Mouse (Mus musculus) frontal cortex, postnatal 25 days (tissue): Measurements from ENCODE around the gene Pdcd1lg2.

Source experiments
- DNase-seq, 2 experiments: peaks; one replicate each; pipeline ENCODE4 v3.0.0; 2022; ENCODE audit warnings: low spot score in 2 of 2

The Pdcd1lg2 gene

DNA sequence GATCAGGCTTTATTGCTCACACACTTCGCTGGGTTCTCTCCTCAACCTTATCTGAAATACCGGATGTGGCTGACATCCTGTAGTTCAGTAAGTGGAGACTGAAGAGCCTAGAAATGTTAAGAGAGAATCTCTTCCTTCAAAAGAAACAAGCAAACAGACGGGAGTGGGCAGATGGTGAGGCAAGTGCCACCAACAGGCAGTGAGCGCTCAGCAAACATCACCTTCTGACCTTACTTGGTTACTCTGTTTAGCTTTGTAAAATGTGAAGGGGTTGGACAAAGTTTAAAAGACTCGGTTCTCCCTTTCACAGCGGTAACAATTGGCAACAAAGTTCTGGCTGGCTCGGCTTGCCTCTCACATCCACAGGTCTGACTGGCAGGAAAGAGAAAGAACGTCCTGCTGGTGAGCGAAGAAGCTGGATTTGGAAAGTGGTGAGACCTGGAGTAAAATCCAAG, 8.0 kb downstream of the Pdcd1lg2 start:
- DNase-seq = no peak

DNA sequence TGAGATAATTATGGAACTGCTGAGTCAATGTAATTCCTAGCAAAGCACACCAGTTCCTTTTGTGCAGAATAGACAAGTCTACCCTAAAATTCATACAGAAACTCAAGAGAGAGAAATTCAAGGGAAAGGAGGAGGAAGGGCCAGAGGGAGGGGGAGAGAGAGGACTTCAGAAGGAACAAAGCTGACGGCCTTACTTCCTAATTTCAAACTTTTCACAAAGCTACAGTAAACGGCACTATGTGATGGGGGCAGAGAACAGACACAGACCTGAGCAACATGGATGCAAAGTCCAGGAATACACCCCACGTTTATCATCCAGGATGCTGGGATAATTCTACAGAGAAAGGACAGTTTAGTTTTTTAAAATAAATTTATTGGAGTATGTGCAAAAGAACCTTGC, 8.8 kb downstream of the Pdcd1lg2 start:
- DNase-seq = no peak

DNA sequence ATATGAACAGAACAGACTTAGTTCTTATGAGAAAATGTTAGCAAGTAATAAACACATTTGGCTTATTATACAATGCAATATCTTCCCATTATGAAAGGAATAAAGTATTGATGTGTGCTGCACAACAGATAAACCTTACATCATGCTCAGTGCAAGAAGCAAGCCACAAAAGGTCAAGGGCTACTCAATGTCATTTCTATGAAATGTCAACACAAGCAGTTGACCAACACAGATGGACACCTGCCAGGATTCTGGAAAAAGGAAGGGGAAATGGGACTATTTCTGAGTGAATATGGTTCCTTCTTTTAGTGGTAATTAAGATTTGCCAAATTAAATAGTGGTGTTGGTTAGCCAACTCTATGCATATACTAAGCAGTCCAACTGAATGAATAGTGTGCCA, 9.2 kb downstream of the Pdcd1lg2 start:
- no peak for DNase-seq

DNA sequence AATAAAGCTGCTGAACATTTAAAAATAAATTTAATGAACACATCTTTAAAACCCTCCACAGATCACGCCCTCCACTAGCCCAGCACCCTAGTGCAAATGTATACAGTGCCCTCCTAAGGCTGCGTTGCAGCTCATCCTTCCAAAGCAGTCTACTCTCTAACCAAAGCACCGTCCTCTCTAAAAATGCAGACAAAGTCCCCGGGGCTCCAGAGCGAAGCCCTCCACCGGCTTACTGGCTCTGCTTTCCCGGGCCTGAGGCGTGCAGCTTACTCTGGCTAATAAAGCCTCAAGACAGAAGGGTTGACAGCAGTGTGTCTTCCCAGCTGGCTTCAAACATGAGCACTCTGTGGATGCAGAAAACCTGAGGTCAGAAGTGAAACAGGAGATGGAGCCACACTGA, 9.7 kb downstream of the Pdcd1lg2 start:
- DNase-seq = no peak

DNA sequence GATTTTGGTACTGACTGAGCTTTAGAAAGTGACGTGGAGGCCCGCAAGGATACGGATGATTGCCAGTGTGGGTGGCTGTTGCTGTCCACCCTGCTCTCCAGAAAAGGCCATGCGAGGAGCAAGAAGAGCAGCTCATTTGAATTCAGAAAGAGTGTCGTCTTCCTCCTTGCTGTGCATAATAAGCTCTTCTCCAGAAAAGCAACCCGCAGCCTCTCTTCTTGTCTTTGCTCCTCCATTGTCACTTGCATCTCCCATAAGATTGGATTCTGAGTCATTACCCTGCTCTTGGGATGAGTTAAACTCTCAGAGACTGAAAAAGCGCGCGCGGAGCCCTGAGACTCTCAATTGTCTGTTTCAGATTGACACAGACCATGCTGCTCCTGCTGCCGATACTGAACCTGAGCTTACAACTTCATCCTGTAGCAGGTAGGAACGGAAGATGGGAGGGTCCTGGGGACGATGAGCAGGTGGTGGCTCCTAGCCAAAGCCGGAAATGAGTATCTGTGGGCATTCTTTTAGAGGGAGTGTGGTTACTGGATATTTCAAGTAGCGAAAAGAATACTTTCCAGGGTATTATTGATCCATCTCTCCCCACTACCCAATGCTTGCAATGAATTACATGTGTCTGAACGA, 11.4 kb downstream of the Pdcd1lg2 start:
- DNase-seq = no peak

DNA sequence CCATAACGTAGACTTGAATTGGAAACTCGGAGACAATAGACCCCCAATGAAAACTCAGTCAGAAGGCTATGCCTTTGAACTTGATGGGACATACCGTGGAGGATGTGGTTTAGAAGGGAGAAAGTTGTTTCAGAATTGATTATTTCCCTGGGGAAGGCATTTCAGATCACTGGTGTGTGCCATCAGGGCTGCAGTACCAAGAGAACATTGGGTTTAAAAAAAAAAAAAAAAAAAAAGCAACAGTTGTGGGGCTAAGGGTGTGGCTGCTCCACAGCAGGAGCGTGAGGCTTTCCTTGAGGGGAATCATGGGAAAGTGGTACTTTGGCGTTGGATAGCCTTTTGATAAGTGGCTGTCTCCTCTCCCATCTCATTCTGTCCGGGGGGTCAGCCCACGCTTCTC, 12.1 kb downstream of the Pdcd1lg2 start:
- DNase-seq = no peak

DNA sequence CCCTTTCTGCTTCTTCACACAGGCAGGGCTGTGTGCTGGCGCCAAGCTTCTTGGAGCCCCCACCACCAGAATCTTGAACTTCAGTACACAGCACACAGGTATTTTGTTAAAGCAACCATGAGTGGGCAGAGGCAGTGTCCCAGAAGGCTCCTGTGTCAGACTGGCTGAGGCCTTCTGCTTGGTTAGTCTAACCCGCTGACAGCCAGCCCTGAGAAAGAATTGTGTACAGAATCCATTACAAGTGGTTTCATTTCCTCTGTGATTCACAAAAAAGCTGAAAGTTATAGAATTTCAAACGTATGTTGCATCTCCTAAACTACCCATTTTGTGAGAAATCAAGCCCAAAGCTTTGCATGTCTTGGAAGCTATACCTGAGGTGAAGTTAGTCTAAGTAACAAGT, 19.8 kb downstream of the Pdcd1lg2 start:
- DNase-seq = no peak

DNA sequence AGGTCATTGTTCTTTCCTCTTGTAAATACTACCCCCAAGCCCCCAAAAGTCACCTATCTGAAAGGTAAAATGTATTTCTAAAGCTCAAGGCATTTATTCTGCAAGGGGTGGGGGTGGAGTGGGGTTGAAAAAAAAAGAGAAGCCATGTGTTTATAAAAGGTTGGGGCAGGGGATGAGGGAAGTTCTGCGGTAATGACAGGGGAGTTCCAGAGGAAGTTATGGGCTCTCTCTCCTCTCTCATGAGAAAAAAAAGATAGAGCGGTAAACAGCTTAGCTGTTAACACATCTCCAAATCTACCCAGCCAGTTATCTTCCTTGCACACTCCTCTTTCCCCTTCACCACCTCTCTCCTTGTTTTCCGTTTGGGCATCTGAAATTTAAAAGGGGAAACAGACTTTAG, 20.2 kb downstream of the Pdcd1lg2 start:
- no peak for DNase-seq

DNA sequence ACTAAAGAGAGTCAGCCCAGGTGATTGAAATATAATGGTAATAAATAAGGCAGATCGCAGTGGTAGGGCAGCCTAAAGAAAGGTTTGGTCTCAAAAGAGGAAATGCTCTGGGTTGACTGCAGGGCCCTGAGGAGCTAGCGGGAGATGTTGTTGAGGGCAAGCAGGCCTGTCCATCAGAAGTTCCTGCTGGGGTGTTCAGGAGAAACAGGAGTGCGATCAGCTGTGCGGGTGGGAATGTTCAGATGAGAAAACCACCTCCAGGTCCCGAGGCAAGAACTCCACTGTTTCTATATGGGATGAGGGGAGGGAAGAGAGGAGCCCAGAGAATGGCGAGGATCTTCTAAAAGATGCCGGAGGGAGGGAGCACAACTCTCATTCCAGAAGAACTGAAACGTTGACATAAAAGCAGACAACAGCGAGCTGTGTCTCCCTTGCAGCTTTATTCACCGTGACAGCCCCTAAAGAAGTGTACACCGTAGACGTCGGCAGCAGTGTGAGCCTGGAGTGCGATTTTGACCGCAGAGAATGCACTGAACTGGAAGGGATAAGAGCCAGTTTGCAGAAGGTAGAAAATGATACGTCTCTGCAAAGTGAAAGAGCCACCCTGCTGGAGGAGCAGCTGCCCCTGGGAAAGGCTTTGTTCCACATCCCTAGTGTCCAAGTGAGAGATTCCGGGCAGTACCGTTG, 26.2 kb downstream of the Pdcd1lg2 start:
- no peak for DNase-seq

DNA sequence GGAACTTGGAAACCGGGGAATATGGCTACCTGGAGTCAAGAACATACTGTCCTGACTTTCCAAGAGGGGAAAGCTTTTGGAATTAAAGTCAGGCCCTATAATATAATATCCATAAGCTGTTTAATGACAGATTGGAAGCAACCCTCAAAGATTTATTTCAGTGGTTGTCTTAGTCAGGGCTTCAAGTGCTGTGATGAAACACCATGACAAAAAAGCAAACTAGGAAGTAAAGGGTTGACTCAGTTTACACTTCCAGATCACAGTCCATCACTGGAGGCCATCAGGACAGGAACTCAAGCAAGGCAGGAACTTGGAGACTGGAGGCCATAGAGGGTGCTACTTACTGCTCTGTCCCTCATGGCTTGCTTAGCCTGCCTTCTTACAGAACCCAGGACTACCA, 27.1 kb downstream of the Pdcd1lg2 start:
- no peak for DNase-seq

DNA sequence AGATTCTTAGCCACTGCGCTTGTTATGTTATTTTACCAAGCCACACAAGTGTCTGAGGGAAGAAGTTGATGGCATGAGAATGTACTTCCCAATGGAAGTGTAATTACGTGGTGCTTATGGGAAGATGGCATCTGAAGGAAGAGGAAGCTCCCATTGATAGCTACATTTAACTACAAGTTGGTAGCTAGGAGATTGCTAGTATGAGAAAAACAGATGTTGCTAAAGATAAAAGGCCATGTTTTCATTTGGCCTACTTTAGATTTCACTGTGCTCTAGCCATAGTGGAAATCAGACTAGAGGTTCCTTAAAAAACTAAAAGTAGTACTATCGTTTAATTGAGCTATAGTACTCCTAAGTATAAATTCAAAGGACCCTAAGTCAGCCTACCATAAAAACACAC, 28.5 kb downstream of the Pdcd1lg2 start:
- DNase-seq = no peak

DNA sequence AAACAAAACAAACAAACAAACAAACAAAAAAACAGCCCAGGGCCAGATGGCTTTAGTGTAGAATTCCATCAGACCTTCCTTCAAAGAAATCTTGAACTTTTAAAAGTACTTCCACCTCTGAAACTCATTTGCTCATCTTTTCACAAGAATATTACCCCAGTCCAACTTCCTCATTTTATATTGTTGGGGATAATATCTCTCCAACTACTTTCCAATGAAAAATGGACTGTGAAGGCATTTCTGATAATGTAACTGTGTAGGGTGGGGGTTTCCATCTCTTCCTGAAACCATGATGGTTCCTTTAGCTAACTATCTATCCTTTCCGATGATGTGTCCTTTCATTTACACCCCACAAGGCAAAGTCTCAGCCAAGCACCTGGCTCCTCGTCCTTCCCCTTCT, 31.8 kb downstream of the Pdcd1lg2 start:
- no peak for DNase-seq

DNA sequence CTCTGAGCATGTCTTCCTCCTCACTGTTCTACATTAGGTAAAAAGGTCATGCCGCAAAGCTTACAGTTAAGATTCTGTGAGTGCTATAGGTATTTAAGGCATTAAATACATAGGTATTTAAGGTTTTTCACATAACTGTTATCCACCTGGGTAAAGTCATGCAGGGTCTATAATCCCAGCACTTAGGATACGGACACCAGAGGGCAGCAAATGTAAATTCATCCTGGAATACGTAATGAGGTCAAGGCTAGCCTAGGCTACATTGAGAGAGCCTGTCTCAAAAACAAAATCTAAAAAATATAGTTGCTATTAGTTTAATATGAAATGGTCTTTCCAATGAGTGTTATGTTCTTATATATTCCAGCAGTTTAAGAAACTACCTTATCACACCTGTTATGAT, 33.6 kb downstream of the Pdcd1lg2 start:
- DNase-seq = no peak

DNA sequence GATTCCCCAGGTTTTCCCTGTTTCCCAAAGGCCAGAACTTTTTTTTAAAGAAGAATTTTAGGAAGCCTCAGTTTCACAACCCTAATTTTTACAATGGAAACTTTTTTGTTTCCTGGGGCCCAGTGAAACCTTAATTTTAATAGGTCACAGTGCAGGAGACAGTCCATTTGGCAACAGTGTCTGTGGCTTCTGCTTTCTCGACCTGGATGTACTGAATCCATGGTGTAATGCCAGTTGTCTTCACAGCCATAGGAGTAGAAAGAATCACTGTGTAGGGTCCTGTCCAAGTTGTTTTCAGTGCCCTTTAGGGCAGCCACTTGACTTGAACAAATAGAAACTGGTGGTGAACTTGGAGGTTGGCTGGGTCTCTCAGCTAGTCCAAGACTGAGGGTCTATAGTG, 37.7 kb downstream of the Pdcd1lg2 start:
- no peak for DNase-seq

DNA sequence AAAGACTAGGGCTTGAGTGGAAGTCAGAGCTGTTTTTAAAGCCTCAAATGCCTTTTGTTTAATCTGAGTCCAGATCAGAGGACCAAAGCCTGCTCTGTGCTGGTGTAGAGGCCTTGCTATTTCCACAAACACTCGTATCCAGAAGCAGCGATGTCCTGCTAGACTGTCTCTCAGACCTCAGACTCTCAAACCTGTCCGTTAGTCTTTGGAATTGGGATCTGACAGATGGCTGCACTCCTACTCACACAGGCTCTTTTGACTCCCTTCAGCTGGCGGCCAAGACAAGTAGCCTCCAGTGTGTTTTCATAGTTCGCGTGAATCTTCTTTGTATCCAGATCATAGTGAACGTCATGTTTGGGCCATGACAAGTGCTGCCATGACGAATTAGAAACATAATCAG, 39.7 kb downstream of the Pdcd1lg2 start:
- DNase-seq = no peak

DNA sequence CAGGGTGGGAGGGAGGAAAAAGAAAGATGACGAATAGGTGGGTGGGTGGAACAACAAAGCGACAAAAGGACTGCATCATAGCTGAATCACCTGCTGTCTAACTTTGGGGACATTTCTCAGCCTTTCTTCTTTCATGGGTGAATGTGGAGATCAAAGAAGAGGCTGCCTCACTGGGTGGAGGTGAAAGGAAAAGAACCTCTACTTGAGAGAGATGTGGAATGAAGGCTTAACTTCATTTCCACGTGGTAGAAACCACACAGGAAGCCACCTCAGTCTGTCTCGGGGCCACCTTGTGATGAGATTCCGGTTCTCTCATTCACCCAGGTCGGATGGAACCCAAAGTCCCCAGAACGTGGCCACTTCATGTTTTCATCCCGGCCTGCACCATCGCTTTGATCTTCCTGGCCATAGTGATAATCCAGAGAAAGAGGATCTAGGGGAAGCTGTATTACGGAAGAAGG, 43.5 kb downstream of the Pdcd1lg2 start:
- DNase-seq = no peak

DNA sequence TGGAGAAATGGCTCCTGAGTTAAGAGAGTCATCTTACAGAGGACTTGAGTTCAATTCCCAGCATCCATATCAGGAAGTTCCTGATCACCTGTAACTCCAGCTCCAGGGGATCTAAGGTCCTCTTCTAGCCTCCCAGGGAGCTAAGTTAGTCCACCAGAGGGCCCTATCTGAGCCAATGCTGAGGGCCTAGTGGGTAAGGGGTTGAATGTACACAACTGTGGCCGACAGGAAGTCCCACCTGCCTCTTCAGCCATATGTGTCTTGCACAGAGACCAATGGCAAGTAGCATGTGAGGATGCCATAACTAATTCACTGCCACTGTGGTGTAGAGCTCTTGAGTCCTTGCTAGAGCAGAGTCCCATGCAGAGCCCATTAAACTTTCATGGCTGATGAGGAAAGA, 44.4 kb downstream of the Pdcd1lg2 start:
- DNase-seq = no peak

DNA sequence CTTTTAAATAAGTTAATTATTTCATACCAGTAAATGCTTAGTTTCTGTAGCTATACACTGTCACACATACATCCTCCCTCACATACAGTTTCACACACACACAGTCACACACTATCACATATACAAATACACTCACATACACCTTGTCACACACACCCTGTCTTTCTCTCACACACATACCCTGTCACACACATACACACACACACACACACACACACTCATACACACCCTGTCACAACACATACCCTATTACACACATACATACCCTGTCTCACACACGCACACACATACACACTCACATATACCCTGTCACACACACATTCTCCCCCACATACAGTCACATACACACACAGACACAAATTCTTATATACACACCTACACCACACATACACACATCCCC, 47.3 kb downstream of the Pdcd1lg2 start:
- DNase-seq = no peak

DNA sequence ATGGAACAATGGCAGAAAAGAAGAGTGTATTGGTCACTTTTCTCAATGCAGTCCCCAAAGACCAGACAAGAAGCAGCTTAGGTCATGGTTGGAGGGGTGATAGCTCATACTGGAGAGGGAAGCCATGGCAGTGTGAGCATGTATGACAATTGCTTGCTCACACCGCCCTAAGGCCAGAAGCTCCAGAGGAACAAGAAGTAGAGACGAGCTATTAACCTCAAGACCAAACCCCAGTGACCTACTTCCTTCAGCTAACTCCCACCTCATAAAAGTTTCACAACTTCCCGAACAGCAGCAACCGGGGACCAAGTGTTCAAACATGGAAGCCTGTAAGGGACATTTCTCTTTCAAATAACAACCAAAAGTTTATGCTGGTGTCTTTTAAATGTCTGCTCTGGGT, 51.7 kb downstream of the Pdcd1lg2 start:
- no peak for DNase-seq

DNA sequence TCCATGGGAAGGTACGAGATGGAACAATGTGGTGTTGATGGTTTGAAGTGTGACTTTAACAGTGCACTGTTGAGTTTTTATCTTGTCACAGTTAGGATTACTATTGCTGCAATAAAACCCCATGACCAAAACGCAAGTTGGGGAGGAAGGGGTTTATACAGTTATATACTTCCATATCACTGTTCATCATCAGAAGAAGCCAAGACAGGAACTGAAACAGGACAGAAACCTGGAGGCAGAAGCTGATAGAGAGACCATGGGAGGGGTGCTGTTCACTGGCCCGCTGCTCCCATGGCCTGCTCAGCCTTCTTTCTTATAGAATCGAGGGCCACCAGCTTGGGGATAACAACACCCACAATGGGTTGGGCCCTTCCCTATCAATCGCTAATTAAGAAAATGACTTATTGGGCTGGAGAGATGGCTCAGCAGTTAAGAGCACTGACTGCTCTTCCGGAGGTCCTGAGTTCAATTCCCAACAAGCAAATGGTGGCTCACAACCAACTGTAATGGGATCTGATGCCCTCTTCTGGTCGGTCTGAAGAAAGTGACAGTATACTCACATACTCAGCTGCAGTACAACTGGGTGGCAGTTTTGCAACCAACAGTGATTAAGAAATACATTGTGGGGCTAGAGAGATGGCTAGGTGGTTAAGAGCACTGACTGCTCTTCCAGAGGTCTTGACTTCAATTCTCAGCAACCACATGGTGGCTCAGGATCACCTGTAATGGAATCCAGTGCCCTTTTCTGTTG, 53.1 kb downstream of the Pdcd1lg2 start:
- DNase-seq = no peak

DNA sequence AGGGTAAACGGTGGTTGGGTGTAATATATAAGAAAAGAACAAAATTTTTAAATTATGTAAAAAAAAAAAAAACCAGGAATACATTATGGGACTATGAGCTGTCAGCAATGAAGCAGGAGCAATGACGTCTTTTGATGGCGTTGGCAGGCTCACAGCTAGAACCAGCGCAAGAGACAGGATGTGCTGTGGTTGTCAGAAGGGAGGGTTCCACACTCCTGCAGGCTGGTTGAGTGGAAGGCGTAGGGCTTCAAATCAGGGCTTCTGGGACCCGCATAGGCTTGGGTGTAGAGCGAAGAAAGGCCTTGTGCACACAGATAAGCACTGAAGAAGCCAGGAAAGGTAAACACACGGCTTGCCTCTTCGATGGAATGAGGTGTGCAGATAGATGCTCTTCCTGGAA, 56.1 kb downstream of the Pdcd1lg2 start:
- no peak for DNase-seq

DNA sequence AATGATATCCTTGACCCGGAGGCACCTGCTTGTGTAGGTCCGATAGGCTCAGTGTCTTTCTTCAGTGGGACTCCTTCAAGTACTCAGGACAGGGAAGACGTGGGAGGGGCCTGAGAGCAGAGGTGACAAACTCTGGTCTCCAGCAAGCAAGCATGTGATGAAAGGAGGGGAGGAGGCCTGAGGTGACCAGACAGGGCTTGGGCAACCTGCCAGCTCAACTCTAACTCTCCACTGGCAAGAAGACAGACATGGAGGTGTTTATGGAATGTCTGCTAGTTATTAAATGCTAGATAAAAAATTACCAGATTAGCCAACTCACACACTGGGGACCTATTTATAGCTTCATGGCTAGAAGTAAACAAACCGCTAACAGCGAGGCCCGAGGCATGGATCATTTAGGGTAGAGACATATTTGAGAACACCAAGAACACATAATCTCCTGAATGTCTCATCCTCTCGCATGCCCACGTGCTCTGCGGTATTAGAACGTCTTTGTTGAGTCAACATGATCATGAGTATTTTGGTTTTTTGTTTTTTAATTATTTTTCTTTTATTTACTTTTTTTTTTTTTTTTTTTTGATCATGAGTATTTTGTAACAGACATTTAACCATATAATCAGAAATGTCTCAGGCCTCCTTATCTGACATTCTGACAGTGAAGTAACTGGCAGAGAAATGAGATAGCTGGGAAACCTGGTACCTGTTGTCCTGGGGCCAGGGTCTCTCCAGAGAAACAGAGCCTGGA, 58.4 kb downstream of the Pdcd1lg2 start:
- no peak for DNase-seq
